Mouse (Mus musculus) neural tube, embryonic 10.5 days (tissue): ENCODE results near the gene Csnk1e.

ENCODE experiments used
- DNase-seq: peaks from one replicate; pipeline ENCODE4 v3.0.0-alpha.2; 2017; ENCODE audit warnings: low spot score; ENCODE audit errors: extremely low spot score

Gene Csnk1e

GRCm38 (mm10) chr15:79443856-79444410 is 11.4 kb downstream of the Csnk1e start:
- DNase-seq = no peak

- no peak for DNase-seq
Measured at GRCm38 (mm10) chr15:79442961-79443518, 12.3 kb downstream of the Csnk1e start.

- DNase-seq = no peak
Measured at GRCm38 (mm10) chr15:79442257-79442611, 13.1 kb downstream of the Csnk1e start.

GRCm38 (mm10) chr15:79441331-79442256 is 13.8 kb downstream of the Csnk1e start:
- peak; percentile 83 for DNase-seq

GRCm38 (mm10) chr15:79440651-79441330 is 14.6 kb downstream of the Csnk1e start:
- DNase-seq = no peak

- DNase-seq = no peak
Measured at GRCm38 (mm10) chr15:79440223-79440622, 15.1 kb downstream of the Csnk1e start.

- no peak for DNase-seq
Measured at GRCm38 (mm10) chr15:79439386-79439785, 16.0 kb downstream of the Csnk1e start.

GRCm38 (mm10) chr15:79438816-79439215 is 16.6 kb downstream of the Csnk1e start:
- no peak for DNase-seq

GRCm38 (mm10) chr15:79438209-79438810 is 17.1 kb downstream of the Csnk1e start:
- no peak for DNase-seq

GRCm38 (mm10) chr15:79437541-79438208 is 17.7 kb downstream of the Csnk1e start:
- no peak for DNase-seq

- DNase-seq = no peak
Measured at GRCm38 (mm10) chr15:79436481-79436921, 18.9 kb downstream of the Csnk1e start.

GRCm38 (mm10) chr15:79435191-79435671 is 20.1 kb downstream of the Csnk1e start:
- DNase-seq = no peak

GRCm38 (mm10) chr15:79432892-79433291 is 22.5 kb downstream of the Csnk1e start:
- no peak for DNase-seq

GRCm38 (mm10) chr15:79432328-79432727 is 23.0 kb downstream of the Csnk1e start:
- DNase-seq = no peak

GRCm38 (mm10) chr15:79431925-79432324 is 23.4 kb downstream of the Csnk1e start:
- DNase-seq = no peak

- no peak for DNase-seq
Measured at GRCm38 (mm10) chr15:79430461-79431000, 24.8 kb downstream of the Csnk1e start.

GRCm38 (mm10) chr15:79429994-79430393 is 25.4 kb downstream of the Csnk1e start:
- DNase-seq = no peak

GRCm38 (mm10) chr15:79429527-79429926 is 25.8 kb downstream of the Csnk1e start:
- no peak for DNase-seq

GRCm38 (mm10) chr15:79428616-79429015 is 26.8 kb downstream of the Csnk1e start:
- no peak for DNase-seq

- no peak for DNase-seq
Measured at GRCm38 (mm10) chr15:79427516-79427915, 27.9 kb downstream of the Csnk1e start.
